Mouse (Mus musculus) hindbrain, embryonic 12.5 days (tissue): Measurements from ENCODE around the gene Slc4a11. TPM values are rescaled to one million over a fixed set of nuclear protein-coding genes. Genes with fewer than 3 reads are reported as not detected.

Source experiments
- ATAC-seq: fragments of 200-750 bp; cut with Nextera tagmentation; 2 replicates; pipeline ENCODE4 v1.8.0; 2017; ENCODE audit warnings: moderate TSS enrichment; ENCODE audit not compliant: low FRiP score
- H3K27ac ChIP-seq: fragments of 300-500 bp; sonication (generic); 2 replicates; pipeline ENCODE4 v1.5.1; 2016; ENCODE audit warnings: mild to moderate bottlenecking
- H3K27me3 ChIP-seq: fragments of 300-500 bp; sonication (generic); 2 replicates; pipeline ENCODE4 v1.6.1; 2016; ENCODE audit warnings: mild to moderate bottlenecking
- H3K36me3 ChIP-seq: fragments of 300-500 bp; sonication (generic); 2 replicates; pipeline ENCODE4 v1.6.1; 2016; ENCODE audit warnings: mild to moderate bottlenecking
- H3K4me1 ChIP-seq: fragments of 300-500 bp; sonication (generic); 2 replicates; pipeline ENCODE4 v1.6.1; 2016
- H3K4me2 ChIP-seq: fragments of 300-500 bp; sonication (generic); replicated peaks from 2 replicates; pipeline ENCODE4 v1.6.1; 2016; ENCODE audit warnings: mild to moderate bottlenecking
- H3K4me3 ChIP-seq: fragments of 300-500 bp; sonication (generic); 2 replicates; pipeline ENCODE4 v1.5.1; 2016; ENCODE audit warnings: mild to moderate bottlenecking
- H3K9ac ChIP-seq: fragments of 300-500 bp; sonication (generic); 2 replicates; pipeline ENCODE4 v1.6.1; 2016; ENCODE audit warnings: mild to moderate bottlenecking, moderate library complexity
- H3K9me3 ChIP-seq: fragments of 300-500 bp; sonication (generic); replicated peaks from 2 replicates; pipeline ENCODE4 v1.6.1; 2016; ENCODE audit warnings: mild to moderate bottlenecking
- WGBS: fragments of 180-500 bp; shearing (Covaris S2); methylation state at CpG from one replicate; pipeline ENCODE4 v1.1.7; 2016; 5-methylcytosine and 5-hydroxymethylcytosine counted together
- polyA plus RNA-seq: library from polyadenylated mRNA; unstranded; fragments of >200 nt; fragmentation: Nextera tagmentation; extraction: Ambion mirVana; gene quantifications from 2 replicates; pipeline ENCODE4 v1.2.1, GENCODE M21; 2016

Gene Slc4a11
- polyA plus RNA-seq, 1 experiment from 2014 or later, result 0.52 TPM

DNA sequence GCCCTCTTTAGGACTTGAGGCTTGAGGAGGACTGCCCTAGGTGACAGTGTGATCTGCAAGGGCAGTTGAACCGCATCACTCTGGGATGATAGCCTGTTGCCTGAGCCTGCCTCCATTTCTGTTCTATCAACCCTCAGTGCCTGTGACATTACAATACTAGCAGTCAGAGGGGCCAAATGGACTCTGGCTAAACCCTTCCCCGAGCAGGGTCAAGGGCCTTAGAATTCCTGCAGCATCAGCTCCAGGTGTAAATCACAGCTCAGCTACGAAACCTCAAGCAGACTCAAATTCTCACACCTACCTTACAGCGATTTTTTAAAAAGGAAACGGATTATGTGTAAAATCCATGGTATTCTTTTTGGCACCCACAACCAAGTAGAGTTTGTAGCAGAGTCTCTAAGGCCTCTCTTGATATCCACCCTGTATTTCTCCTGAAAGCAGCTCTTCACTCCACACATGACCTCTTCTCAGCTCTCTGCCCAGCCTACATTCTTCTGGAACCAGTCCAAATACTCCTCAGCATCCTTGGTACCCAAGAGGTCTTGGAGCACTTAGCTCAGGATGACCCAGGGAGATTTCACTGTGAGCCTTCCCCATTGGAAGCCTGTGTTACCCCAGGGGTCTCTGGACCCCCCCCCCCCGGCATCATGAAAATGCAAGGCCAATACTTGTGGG, 55.8 kb downstream of the Slc4a11 start:
- peaks cover 15% of the 10 kb centered on the region for H3K4me1 ChIP-seq
- ATAC-seq, result no peak
- 76% methylated on average over 6 of the region's 6 CpGs for WGBS
- H3K9ac ChIP-seq, result no peak overlapping the region; the same call in 1 of the 2 replicates
- H3K4me3 ChIP-seq, result peak overlapping the region; percentile 72
- no peaks in the 10 kb centered on the region; the same call in 1 of the 2 replicates for H3K36me3 ChIP-seq
- no peaks in the 10 kb centered on the region for H3K9me3 ChIP-seq
- H3K27me3 ChIP-seq, result peaks cover 42% of the 10 kb centered on the region
- H3K4me2 ChIP-seq, result peak overlapping the region; percentile 94
- H3K27ac ChIP-seq, result no peak overlapping the region

- H3K27me3 ChIP-seq, result peaks cover 64% of the 10 kb centered on the region
- H3K9ac ChIP-seq, result no peak overlapping the region
- WGBS, result 82% methylated on average over 6 of the region's 6 CpGs
- H3K9me3 ChIP-seq, result no peaks in the 10 kb centered on the region
- H3K4me3 ChIP-seq, result no peak overlapping the region
- H3K4me2 ChIP-seq, result no peak overlapping the region
- H3K27ac ChIP-seq, result no peak overlapping the region
- ATAC-seq, result no peak
- no peaks in the 10 kb centered on the region for H3K36me3 ChIP-seq
- H3K4me1 ChIP-seq, result peaks cover 35% of the 10 kb centered on the region
These were observed 58.0 kb downstream of the Slc4a11 start for GRCm38 (mm10) chr2:130639276-130639675.

DNA sequence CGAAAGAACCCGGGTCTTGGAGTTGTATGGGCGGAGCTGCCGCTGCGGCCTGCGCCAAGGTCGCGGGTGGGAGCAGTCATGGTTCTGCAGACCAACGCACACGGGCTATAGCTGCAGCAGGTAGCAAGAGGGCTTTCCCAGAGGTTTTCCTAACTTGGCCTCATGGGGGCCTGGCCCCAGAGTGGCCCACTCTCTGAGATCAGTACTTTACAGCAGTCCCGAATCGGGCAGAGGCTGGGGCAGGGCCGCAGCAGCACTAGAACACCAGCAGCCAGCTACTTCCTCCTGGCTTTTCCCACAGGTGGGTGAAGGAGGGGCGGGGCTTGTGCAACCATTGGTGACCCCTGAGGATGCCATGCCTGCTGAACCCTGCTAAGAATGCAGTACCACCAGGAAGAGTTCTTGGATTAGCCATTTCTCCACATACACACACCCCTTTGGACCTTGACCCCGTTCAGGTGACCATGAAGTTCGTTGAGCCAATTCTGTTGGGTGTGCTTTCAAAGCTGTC, 59.2 kb downstream of the Slc4a11 start:
- Histone ChIP-seq H3K27ac (no peak overlapping the region), H3K9ac (no peak overlapping the region), H3K4me2 (no peak overlapping the region), H3K4me1 (peaks cover 42% of the 10 kb centered on the region), H3K4me3 (no peak overlapping the region), H3K27me3 (peaks cover 75% of the 10 kb centered on the region), H3K9me3 (no peaks in the 10 kb centered on the region), H3K36me3 (no peaks in the 10 kb centered on the region)
- 28% methylated on average over 16 of the region's 16 CpGs for WGBS
- no peak for ATAC-seq

GRCm38 (mm10) chr2:130635847-130636246, 61.5 kb downstream of the Slc4a11 start:
- H3K9ac ChIP-seq, result peak overlapping the region; percentile 54; the same call in 1 of the 2 replicates
- ATAC-seq, result no peak
- 14% methylated on average over 20 of the region's 21 CpGs for whole genome bisulfite sequencing
- H3K4me1 ChIP-seq, result peaks cover 35% of the 10 kb centered on the region
- H3K36me3 ChIP-seq, result no peaks in the 10 kb centered on the region
- no peak overlapping the region for H3K27ac ChIP-seq
- peak overlapping the region; percentile 70 for H3K4me2 ChIP-seq
- H3K9me3 ChIP-seq, result no peaks in the 10 kb centered on the region
- 0 out of 2 replicates have a peak overlapping the region, but pooled peaks have one; percentile 34 for H3K4me3 ChIP-seq
- H3K27me3 ChIP-seq, result peaks cover 70% of the 10 kb centered on the region

- H3K9me3 ChIP-seq, result no peaks in the 10 kb centered on the region
- H3K27me3 ChIP-seq, result peaks cover 66% of the 10 kb centered on the region
- no peak overlapping the region for H3K27ac ChIP-seq
- WGBS, result 1% methylated on average over 38 of the region's 38 CpGs
- peaks cover 35% of the 10 kb centered on the region for H3K4me1 ChIP-seq
- peak overlapping the region; percentile 70 for H3K4me2 ChIP-seq
- no peaks in the 10 kb centered on the region for H3K36me3 ChIP-seq
- ATAC-seq, result peak; percentile 46; the same call in 1 of the 2 replicates
- peak overlapping the region; percentile 54 for H3K9ac ChIP-seq
- H3K4me3 ChIP-seq, result peak overlapping the region; percentile 34
These were observed 62.4 kb downstream of the Slc4a11 start for GRCm38 (mm10) chr2:130634739-130635411.

Other genes with a start within 250 kb of the Slc4a11 start
- gene Ptpra, start 247.2 kb downstream of the Slc4a11 start, polyA plus RNA-seq, result 129 and 138 TPM in 2 replicates
- gene Mrps26, start 133.8 kb downstream of the Slc4a11 start, polyA plus RNA-seq, result 70.7 and 73.3 TPM in 2 replicates
- not detected in 2 replicates for gene Oxt, start 121.3 kb downstream of the Slc4a11 start, polyA plus RNA-seq
- gene Avp, start 115.0 kb downstream of the Slc4a11 start, polyA plus RNA-seq, result not detected in 2 replicates
- gene Fastkd5, start 67.5 kb downstream of the Slc4a11 start, polyA plus RNA-seq, result 16.9 and 17.1 TPM in 2 replicates
- 13.9 and 14.3 TPM in 2 replicates for gene Ubox5, start 67.5 kb downstream of the Slc4a11 start, polyA plus RNA-seq
- 8.4 TPM in 2 replicates for gene Lzts3, start 54.7 kb downstream of the Slc4a11 start, polyA plus RNA-seq
- gene Ddrgk1, start 32.9 kb downstream of the Slc4a11 start, polyA plus RNA-seq, result 58.0 and 63.5 TPM in 2 replicates
- 130 and 133 TPM in 2 replicates for gene Itpa, start 29.9 kb downstream of the Slc4a11 start, polyA plus RNA-seq
- gene 4930402H24Rik, start 208.9 kb upstream of the Slc4a11 start, polyA plus RNA-seq, result 98.2 and 105 TPM in 2 replicates
- 14.1 and 16.4 TPM in 2 replicates for gene Atrn, start 209.0 kb upstream of the Slc4a11 start, polyA plus RNA-seq